Mouse (Mus musculus): ENCODE results near the gene Csnk2a1. TPM values are rescaled to one million over a fixed set of nuclear protein-coding genes. Genes with fewer than 3 reads are reported as not detected.
"Not testable (repeated sequence)": the region's sequence is repeated elsewhere in the genome, so short reads cannot be mapped to it uniquely, and the experiment has no call there.

Csnk2a1 gene
- polyA plus RNA-seq, 1 experiment from 2014 or later, result 86.5 TPM

DNA sequence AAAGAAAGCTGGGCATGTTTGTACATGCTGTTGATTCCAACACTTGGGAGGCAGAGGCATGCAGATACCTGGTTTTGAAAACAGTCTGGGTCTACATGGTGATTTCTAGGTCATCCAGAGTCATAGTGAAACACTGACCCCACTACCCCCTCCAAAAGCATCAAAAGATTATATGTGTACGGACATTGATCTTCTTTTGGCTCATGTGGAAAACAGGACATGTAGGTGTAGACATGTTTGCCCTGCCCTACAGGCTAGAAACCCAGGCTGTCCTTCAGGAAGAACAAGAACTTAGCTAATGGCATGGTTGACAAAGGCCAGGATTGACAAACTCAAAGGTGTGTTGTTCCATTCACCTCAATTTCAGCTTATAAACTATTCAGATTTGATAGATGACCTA is 33.1 kb downstream of the Csnk2a1 start:
- H3K27me3 ChIP-seq (ENCODE audit: control insufficient read depth, insufficient read depth, low read length), result no peaks in the 10 kb centered on the region
- H3K9me3 ChIP-seq (ENCODE audit: control insufficient read depth, low read length), result no peaks in the 10 kb centered on the region
- H3K9ac ChIP-seq (ENCODE audit: low read length), result no peak overlapping the region
- H3K4me1 ChIP-seq (ENCODE audit: control insufficient read depth, insufficient read depth, low read length), result no peaks in the 10 kb centered on the region
- DNase-seq (ENCODE audit: low spot score), result no peak
- no peak for ATAC-seq (ENCODE audit: insufficient number of reproducible peaks, low FRiP score, low TSS enrichment, low read depth)
- H3K4me2 ChIP-seq (ENCODE audit: low read depth, severe bottlenecking), result no peak overlapping the region
- H3K4me3 ChIP-seq (ENCODE audit: low read depth, low read length), result no peak overlapping the region
- peaks cover 6% of the 10 kb centered on the region; the same call in 1 of the 2 replicates for H3K36me3 ChIP-seq (ENCODE audit: control insufficient read depth, insufficient read depth, low read length)
- 87% methylated on average over 1 of the region's 1 CpGs for WGBS
- H3K27ac ChIP-seq (replicated peaks; ENCODE audit: low read depth, low read length), result no peak overlapping the region

GRCm38 (mm10) chr2:152273639-152274038 is 47.0 kb downstream of the Csnk2a1 start:
- Histone ChIP-seq H3K4me1 (ENCODE audit: control insufficient read depth, insufficient read depth, low read length) (no peaks in the 10 kb centered on the region), H3K36me3 (ENCODE audit: control insufficient read depth, insufficient read depth, low read length) (peaks cover 20% of the 10 kb centered on the region), H3K9ac (ENCODE audit: low read length) (no peak overlapping the region), H3K27ac (replicated peaks; ENCODE audit: low read depth, low read length) (no peak overlapping the region), H3K9me3 (ENCODE audit: control insufficient read depth, low read length) (no peaks in the 10 kb centered on the region), H3K27me3 (ENCODE audit: control insufficient read depth, insufficient read depth, low read length) (no peaks in the 10 kb centered on the region), H3K4me2 (ENCODE audit: low read depth, severe bottlenecking) (no peak overlapping the region), H3K4me3 (ENCODE audit: low read depth, low read length) (no peak overlapping the region)
- ATAC-seq (ENCODE audit: insufficient number of reproducible peaks, low FRiP score, low TSS enrichment, low read depth) (no peak), DNase-seq (ENCODE audit: low spot score) (no peak)
- 87% methylated on average over 2 of the region's 2 CpGs for WGBS

DNA sequence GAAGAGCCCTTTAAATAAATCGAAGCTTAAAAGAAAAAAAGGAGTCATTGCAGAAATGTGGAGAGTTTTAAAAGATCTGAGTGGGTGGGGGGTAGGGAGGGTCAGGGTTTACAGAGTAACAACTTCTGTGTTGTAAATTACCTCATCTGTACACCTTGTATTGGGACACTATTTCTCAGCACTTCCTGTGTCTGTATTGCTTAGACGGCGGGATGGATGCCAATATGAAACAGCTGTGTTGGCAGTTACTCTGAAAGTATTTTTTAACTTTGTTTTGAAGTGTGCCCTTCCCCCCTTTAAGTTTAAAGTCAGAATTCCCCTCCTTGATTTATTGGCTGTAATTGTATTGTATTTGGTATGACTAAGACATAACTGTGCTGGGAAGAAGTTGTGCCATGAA is 54.8 kb downstream of the Csnk2a1 start:
- peaks cover 4% of the 10 kb centered on the region; the same call in 1 of the 2 replicates for H3K36me3 ChIP-seq (ENCODE audit: control insufficient read depth, insufficient read depth, low read length)
- no peak overlapping the region for H3K9ac ChIP-seq (ENCODE audit: low read length)
- no peak for DNase-seq (ENCODE audit: low spot score)
- H3K4me3 ChIP-seq (ENCODE audit: low read depth, low read length), result no peak overlapping the region
- no peak for ATAC-seq (ENCODE audit: insufficient number of reproducible peaks, low FRiP score, low TSS enrichment, low read depth)
- H3K4me1 ChIP-seq (ENCODE audit: control insufficient read depth, insufficient read depth, low read length), result no peaks in the 10 kb centered on the region
- H3K4me2 ChIP-seq (ENCODE audit: low read depth, severe bottlenecking), result no peak overlapping the region
- no peak overlapping the region for H3K27ac ChIP-seq (replicated peaks; ENCODE audit: low read depth, low read length)
- no peaks in the 10 kb centered on the region for H3K27me3 ChIP-seq (ENCODE audit: control insufficient read depth, insufficient read depth, low read length)
- 77% methylated on average over 3 of the region's 3 CpGs for WGBS
- no peaks in the 10 kb centered on the region for H3K9me3 ChIP-seq (ENCODE audit: control insufficient read depth, low read length)

- WGBS, result 92% methylated on average over 5 of the region's 5 CpGs
- DNase-seq (ENCODE audit: low spot score), result no peak
- Histone ChIP-seq H3K27me3 (ENCODE audit: control insufficient read depth, insufficient read depth, low read length) (no peaks in the 10 kb centered on the region), H3K27ac (replicated peaks; ENCODE audit: low read depth, low read length) (no peak overlapping the region), H3K4me2 (ENCODE audit: low read depth, severe bottlenecking) (no peak overlapping the region), H3K4me3 (ENCODE audit: low read depth, low read length) (no peak overlapping the region), H3K9me3 (ENCODE audit: control insufficient read depth, low read length) (no peaks in the 10 kb centered on the region), H3K9ac (ENCODE audit: low read length) (no peak overlapping the region), H3K4me1 (ENCODE audit: control insufficient read depth, insufficient read depth, low read length) (no peaks in the 10 kb centered on the region), H3K36me3 (ENCODE audit: control insufficient read depth, insufficient read depth, low read length) (peaks cover 2% of the 10 kb centered on the region; the same call in 1 of the 2 replicates)
- ATAC-seq (ENCODE audit: insufficient number of reproducible peaks, low FRiP score, low TSS enrichment, low read depth), result no peak
Measured at GRCm38 (mm10) chr2:152287560-152287959, 60.9 kb downstream of the Csnk2a1 start.

- Histone ChIP-seq H3K27me3 (ENCODE audit: control insufficient read depth, insufficient read depth, low read length) (no peaks in the 10 kb centered on the region), H3K9ac (ENCODE audit: low read length) (no peak overlapping the region), H3K9me3 (ENCODE audit: control insufficient read depth, low read length) (no peaks in the 10 kb centered on the region), H3K4me2 (ENCODE audit: low read depth, severe bottlenecking) (no peak overlapping the region), H3K27ac (replicated peaks; ENCODE audit: low read depth, low read length) (no peak overlapping the region), H3K4me1 (ENCODE audit: control insufficient read depth, insufficient read depth, low read length) (no peaks in the 10 kb centered on the region), H3K36me3 (ENCODE audit: control insufficient read depth, insufficient read depth, low read length) (peaks cover 2% of the 10 kb centered on the region; the same call in 1 of the 2 replicates), H3K4me3 (ENCODE audit: low read depth, low read length) (no peak overlapping the region)
- 83% methylated on average over 8 of the region's 8 CpGs for WGBS
- DNase-seq (ENCODE audit: low spot score) (no peak), ATAC-seq (ENCODE audit: insufficient number of reproducible peaks, low FRiP score, low TSS enrichment, low read depth) (no peak)
Measured at GRCm38 (mm10) chr2:152288046-152288445, 61.4 kb downstream of the Csnk2a1 start.

GRCm38 (mm10) chr2:152289623-152290022 is 63.0 kb downstream of the Csnk2a1 start:
- not testable (repeated sequence) for ATAC-seq (ENCODE audit: insufficient number of reproducible peaks, low FRiP score, low TSS enrichment, low read depth); H3K4me2 ChIP-seq (ENCODE audit: low read depth, severe bottlenecking); DNase-seq (ENCODE audit: low spot score); H3K9me3 ChIP-seq (ENCODE audit: control insufficient read depth, low read length); H3K36me3 ChIP-seq (ENCODE audit: control insufficient read depth, insufficient read depth, low read length); H3K27ac ChIP-seq (replicated peaks; ENCODE audit: low read depth, low read length); H3K4me1 ChIP-seq (ENCODE audit: control insufficient read depth, insufficient read depth, low read length); H3K9ac ChIP-seq (ENCODE audit: low read length); H3K27me3 ChIP-seq (ENCODE audit: control insufficient read depth, insufficient read depth, low read length); H3K4me3 ChIP-seq (ENCODE audit: low read depth, low read length)
- 83% methylated on average over 1 of the region's 2 CpGs for WGBS

GRCm38 (mm10) chr2:152292475-152292874 is 65.8 kb downstream of the Csnk2a1 start:
- peaks cover 8% of the 10 kb centered on the region for H3K4me1 ChIP-seq (ENCODE audit: control insufficient read depth, insufficient read depth, low read length)
- ATAC-seq (ENCODE audit: insufficient number of reproducible peaks, low FRiP score, low TSS enrichment, low read depth), result no peak
- no peak overlapping the region for H3K27ac ChIP-seq (replicated peaks; ENCODE audit: low read depth, low read length)
- H3K4me3 ChIP-seq (ENCODE audit: low read depth, low read length), result no peak overlapping the region
- no peaks in the 10 kb centered on the region for H3K9me3 ChIP-seq (ENCODE audit: control insufficient read depth, low read length)
- H3K27me3 ChIP-seq (ENCODE audit: control insufficient read depth, insufficient read depth, low read length), result no peaks in the 10 kb centered on the region
- H3K4me2 ChIP-seq (ENCODE audit: low read depth, severe bottlenecking), result no peak overlapping the region
- 60% methylated on average over 2 of the region's 2 CpGs for WGBS
- no peaks in the 10 kb centered on the region for H3K36me3 ChIP-seq (ENCODE audit: control insufficient read depth, insufficient read depth, low read length)
- no peak overlapping the region for H3K9ac ChIP-seq (ENCODE audit: low read length)
- DNase-seq (ENCODE audit: low spot score), result no peak

DNA sequence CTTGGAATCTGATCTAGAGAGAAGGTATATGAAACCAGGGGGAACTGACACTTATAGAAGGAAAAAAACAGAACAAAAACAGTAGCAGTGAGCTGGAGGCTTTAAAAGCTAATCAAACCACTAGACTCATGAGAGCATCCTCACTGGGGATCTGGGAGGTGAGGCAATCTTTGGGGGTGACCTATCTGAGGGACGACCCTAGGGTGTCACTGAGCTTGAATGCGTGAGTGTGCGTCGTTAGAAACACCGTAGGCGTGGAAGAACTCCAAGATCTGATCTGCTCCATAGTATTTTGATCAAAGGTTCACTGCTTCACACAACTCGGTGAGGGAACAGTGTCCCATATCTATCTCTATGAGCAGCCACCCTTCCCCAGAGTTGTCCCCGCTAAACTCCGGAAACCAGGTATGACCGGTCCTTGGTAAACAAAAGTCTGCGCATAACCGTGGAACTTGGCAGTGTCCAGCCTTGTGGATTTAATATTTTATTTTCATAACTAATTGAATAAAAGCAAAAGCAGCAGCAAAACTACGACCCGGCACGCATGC is 66.6 kb downstream of the Csnk2a1 start:
- DNase-seq (ENCODE audit: low spot score), result no peak
- Histone ChIP-seq H3K4me3 (ENCODE audit: low read depth, low read length) (peak overlapping the region; percentile 66), H3K27me3 (ENCODE audit: control insufficient read depth, insufficient read depth, low read length) (no peaks in the 10 kb centered on the region), H3K36me3 (ENCODE audit: control insufficient read depth, insufficient read depth, low read length) (no peaks in the 10 kb centered on the region), H3K27ac (replicated peaks; ENCODE audit: low read depth, low read length) (no peak overlapping the region), H3K9ac (ENCODE audit: low read length) (peak overlapping the region; percentile 9; the same call in 1 of the 2 replicates), H3K4me1 (ENCODE audit: control insufficient read depth, insufficient read depth, low read length) (peaks cover 8% of the 10 kb centered on the region), H3K4me2 (ENCODE audit: low read depth, severe bottlenecking) (peak overlapping the region; percentile 62), H3K9me3 (ENCODE audit: control insufficient read depth, low read length) (no peaks in the 10 kb centered on the region)
- ATAC-seq (ENCODE audit: insufficient number of reproducible peaks, low FRiP score, low TSS enrichment, low read depth), result peak; percentile 75
- WGBS, result 2% methylated on average over 15 of the region's 15 CpGs
